Mouse (Mus musculus): ENCODE measurements at regions not wholly inside any gene's neighbourhood (a gene's known extent, or its start where the extent isn't known, plus 50 kb on each side); places are given as distances from the start of the nearest gene placed in this dataset.
"Not testable (repeated sequence)": the region's sequence is repeated elsewhere in the genome, so short reads cannot be mapped to it uniquely, and the experiment has no call there.

DNA sequence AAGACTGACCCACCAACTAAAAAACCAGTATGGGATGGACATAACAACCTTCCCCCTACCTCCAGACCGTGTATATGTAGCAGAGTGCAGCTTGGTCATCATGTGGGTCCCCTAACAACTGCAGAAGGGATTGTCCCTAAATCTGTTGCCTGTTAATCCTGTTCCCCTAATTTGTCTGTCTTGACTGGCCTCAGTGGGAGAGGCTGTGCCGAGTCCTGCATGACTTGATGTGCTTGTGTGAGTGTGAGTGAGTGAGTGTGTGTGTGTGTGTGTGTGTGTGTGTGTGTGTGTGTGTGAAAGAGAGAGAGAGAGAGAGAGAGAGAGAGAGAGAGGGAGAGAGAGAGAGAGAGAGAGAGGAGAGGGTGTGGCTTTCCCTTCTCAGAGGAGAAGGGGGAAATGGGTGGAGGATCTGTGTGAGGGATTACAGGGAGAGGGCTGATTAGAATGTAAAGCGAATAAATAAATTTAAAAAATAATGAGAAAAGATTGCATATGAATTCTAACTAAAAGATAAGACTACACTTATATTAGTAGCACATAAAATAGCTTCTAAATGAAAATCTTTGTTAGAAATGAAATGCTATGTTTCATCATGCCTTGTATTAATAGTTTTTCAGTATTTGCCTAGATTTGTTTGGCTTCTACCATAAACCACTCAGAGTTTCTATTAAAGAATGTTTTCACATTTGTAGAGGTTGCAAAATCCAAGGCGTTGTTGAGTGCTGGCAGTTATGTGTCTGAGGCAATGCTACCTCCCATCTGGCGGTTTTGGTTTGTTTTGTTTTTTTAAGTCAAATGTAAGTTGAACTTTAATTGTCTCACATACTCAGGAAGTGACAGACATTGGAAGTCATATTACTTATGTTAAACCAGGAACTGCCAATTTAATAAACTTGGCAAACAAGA lies 740.9 kb downstream of the Abca13 start:
- DNase-seq: no peak

GRCm38 (mm10) chr11:9962696-9963202 lies 771.0 kb downstream of the Abca13 start:
- no peak for DNase-seq

GRCm38 (mm10) chr11:9982974-9983373 lies 791.2 kb downstream of the Abca13 start:
- no peak for DNase-seq

DNA sequence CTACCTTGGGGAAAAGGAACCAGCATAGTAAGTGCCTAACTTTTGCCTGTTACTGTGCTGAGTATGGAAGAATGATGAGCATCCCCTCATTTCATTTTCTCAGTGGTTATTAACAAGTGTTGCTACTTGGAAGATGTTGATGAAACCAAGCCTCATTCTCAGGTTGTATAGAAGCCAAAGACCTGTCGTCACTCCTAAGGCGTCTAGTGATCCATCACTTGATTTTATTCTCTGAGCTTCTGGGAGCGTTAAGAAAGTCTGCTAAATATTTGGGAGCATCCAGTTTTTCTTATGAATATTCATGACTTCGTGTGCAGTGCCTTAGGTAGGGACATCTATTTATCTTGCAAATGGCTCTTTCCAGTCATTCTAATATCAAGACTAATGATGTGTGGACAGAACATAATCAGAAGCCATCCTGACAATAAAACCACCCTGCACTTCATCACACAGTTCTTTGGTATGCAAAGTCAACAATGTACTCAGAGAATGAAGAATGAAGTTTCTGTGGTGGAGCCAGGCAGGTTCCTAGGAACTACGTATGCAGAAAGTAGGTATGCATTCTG lies 802.9 kb downstream of the Abca13 start:
- no peak for DNase-seq

GRCm38 (mm10) chr11:9995356-9995755 lies 803.6 kb downstream of the Abca13 start:
- DNase-seq: no peak

DNA sequence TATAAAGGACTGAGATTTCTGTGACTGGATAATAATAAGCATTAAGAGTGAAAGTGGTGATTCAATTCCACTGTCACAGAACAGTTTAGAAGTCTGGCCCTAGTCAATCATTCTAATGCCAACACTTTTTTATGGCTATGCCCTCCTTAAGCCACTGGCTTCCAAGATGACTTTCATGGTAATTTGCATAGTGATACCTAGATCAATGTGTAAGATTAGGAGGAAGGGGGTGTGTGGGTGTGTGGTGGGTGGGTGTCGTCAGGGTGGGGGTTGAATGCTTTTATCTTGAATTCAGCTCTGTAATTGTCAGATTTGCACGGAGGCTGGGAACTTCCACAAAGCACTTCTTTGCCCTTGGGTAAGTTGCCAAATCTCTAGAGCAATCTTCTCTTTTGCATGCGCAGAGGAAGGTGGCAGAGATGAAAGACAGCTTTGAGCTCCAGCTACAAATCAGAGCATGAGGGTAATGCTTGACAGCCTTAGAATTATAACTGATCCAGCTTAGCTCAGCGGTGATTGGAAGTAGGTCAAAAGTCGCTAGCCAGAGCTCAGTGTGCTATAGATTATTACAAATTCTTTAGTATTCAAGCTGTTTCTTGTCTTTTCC lies 805.9 kb downstream of the Abca13 start:
- peak; percentile 51 for DNase-seq

GRCm38 (mm10) chr11:10002170-10002569 lies 810.4 kb downstream of the Abca13 start:
- DNase-seq: no peak

DNA sequence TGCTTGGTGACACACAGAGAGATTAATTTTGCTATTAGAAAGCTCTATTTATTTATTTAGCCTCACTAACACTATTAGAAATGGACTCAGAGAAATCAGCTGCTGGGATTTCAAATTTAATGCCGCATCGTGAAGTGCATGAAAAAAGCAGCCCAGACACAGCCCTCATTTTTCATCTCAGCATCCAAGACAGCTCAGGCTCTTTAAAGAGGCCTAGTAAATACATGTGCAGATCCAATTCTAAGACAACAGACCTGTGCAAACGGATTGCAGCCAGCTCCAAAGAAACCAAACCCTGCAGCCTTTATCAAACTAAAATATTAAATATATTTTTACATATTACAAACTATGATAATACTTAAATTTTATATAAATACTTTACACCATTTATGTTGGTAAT lies 815.1 kb downstream of the Abca13 start:
- DNase-seq: no peak

DNA sequence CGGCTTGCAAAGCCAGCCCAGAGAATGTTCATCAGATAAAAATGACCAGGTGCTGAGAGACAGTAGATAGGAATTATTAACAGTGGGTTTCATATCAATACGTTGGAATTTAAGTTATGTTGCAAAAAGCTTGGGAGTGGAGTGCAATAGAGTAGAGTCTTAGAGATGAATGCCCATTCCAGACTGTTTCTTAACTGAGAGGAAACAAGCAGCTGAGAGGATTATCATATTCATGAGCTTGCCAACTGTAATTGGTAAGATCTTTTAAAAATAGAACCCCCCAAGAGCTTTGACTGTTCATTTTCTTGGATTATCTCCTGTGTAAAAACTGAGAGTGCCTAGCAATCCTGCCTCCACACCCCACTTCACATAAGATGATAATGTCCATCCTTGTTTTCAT lies 854.9 kb downstream of the Abca13 start:
- no peak for DNase-seq

GRCm38 (mm10) chr11:10051584-10052210 lies 860.0 kb downstream of the Abca13 start:
- no peak for DNase-seq

- DNase-seq: peak; percentile 1
Observed at GRCm38 (mm10) chr11:10071881-10072280, 880.1 kb downstream of the Abca13 start.

DNA sequence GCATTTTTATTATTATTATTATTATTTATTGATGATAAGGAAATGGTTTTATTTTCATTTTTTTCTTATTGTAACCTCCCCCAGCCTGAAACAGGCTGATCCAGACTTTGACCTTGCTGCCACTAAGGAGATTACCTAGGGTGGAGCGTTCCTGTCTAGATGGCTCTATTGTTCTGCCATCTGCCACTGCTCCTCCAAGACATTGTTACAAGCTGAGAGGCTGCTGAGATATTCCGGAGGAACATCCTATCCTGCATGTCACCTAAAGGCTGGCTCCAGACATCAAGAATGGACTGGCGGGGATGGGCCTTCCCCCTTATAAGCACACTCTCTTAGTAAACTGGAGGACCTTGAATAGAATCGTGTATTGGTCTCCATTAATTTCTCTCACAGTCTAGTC lies 896.2 kb downstream of the Abca13 start:
- no peak for DNase-seq

DNA sequence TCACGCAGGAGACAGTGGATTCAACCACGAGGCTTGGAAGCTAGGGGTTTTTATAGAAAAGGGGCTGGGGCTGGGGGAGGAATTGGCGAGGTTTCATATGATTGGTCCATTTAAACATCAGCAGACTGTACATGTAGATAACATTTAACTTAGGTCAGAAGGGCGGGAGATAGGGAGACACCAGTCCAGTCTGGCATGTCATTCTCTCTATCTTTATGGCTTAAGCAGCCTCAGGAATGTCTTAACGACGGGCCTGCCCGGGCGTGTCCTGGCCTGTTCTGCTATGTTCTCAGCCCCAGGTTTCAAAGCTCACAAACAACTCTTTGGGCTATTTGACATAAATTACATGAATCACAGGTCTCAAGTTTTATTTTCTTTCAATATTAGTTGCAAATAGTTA lies 910.6 kb downstream of the Abca13 start:
- not testable (repeated sequence) for DNase-seq

- no peak for DNase-seq
Observed at GRCm38 (mm10) chr11:10105077-10105476, 913.3 kb downstream of the Abca13 start.

- DNase-seq: no peak
Observed at GRCm38 (mm10) chr11:10142161-10142560, 950.4 kb downstream of the Abca13 start.

- no peak for DNase-seq
Observed at GRCm38 (mm10) chr11:10149160-10149559, 957.4 kb downstream of the Abca13 start.

DNA sequence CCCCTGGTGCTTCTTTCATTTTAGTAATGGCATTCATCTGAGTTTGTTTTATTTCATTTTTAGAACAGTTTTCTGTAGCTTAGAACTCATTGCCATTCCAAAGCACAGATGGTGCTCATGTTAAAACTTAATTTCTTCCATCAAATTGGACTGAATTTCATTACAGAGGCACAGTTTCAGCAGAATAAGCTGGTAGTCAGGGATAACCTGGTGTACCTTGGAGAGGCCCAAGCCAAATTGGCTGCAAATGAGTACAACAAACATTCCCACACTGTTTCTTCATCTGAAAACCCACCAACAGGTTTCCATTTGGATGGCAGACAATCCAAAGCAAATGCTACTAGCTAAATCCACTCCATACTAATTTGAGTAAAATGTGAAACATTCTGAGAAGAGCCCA lies 960.2 kb upstream of the Vwc2 start:
- no peak for DNase-seq

- DNase-seq: no peak
Observed at GRCm38 (mm10) chr11:10193738-10194137, 920.3 kb upstream of the Vwc2 start.

DNA sequence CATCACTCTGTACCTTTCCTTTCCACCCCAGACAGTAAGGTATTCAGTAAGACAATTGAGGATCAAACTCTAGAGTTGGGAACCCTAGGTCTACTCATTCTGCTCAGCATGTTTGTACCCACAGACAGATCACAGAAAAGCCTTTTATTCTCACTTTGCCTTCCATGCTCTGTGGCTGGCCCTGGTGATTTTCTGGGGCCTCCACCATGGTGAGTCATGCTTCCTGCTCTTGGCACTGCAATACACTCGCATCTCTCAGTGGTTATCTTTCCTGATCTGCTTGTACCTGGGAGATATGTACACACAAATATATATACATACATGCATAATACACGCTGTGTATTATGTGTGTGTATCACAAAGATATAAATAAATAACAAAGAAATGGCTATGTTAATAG lies 919.2 kb upstream of the Vwc2 start:
- no peak for DNase-seq

DNA sequence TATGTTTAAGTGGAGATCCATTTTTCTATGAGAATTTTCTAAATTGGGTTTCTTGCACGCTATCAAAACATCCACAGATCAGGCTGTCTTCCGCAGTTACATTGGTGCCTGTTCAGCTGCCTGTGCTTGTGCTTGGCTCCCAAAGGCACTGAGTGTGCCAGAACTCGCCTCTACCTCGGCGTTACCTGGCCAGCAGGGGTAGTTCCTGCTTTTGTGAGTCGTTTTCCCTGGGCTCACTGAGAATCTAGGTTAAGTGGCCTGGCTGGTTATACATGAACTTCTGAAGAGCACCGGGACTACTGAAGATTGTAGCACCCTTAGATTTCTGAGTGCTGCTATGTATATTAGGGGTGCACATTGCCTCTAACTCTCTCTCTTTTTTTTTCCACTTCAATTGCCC lies 913.0 kb upstream of the Vwc2 start:
- no peak for DNase-seq

DNA sequence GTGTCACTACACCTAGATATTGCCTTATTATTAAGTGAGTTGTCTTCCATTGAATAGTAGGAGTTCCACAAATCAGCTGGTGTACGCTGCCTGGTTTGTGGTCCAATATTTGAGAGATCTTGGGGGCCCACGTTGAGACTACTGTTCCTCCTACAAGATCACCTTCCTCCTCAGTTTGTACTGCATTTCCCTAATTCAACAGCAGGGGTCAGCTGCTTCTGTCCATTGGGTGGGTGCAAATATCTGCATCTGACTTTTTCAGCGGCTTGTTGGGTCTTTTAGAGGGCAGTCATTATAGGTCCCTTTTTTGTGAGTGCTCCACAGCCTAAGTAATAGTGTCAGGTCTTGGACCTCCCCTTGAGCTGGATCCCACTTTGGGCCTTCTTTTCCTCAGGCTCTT lies 908.8 kb upstream of the Vwc2 start:
- DNase-seq: no peak

All from adrenal gland, adult 2 months (tissue).